Mouse (Mus musculus): ENCODE measurements around the gene Mal.

DNA sequence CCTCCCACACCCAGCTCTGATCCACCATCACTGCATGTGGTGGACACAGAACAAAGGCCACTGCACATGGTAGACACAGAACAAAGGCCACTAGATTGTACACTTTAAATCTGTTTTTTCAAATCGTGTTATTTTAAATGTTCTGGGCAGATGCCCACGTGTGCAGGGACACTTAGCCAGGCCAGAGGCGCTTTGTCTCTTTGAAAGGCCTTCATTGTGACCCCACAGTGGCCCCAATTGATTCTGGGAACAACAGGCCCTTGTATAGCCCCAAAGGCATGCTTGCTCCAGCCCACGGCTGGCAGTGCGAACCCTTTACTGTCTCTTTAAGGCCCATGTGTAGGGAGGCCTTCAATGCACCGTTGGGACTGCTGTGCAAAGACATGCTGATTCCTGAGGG lies 29.1 kb downstream of the Mal start:
- no peak for TF ChIP-seq POLR2A (IDR thresholded peaks at IDR 0.05; ENCODE audit: insufficient read depth, low read length)
- no peak for TF ChIP-seq CTCF (IDR thresholded peaks at IDR 0.05; ENCODE audit: low read depth, low read length)
